Mouse (Mus musculus): ENCODE measurements around the gene Uap1l1.

The Uap1l1 gene

DNA sequence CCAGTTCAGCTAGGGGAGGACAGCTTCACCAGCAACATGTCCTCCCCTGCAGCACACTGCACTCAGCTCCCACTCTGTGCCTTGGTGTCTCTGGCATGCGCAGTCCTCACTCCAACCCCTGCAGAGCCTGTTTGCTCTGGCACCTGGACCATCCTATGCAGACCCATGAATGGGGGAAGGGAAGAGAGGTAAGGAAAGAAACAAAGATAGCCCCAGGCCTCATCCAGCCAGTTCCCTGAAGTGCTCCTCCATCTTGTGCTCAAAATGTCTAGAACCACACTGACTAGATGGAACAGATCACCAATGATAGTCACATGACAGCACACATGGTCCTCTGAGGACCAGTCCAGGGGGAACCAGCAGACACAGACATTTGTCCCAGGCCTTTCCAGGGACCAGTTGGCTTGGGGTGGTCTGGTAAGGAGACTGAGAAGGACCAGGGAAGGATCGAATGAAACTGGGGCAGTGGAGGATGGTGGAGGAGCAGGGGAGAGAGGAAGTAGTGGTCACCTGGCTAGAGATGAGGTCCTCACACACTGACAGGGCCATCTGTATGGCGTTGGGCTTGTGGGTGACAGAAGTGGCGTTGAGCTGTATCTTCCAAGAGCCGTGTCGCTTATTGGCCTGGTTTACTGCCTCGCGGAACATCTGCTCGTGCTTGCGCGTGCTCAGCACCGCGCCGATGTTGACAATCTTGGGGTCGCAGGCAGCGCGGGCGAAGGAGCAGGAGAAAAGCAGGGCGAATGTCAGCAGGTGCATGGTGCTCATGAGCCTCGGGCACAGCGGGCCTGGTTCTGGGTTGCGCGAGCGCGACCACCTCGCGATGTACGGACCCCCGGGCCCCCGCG, 47.1 kb downstream of the Uap1l1 start:
- DNase-seq (ENCODE audit: low spot score) = no peak

DNA sequence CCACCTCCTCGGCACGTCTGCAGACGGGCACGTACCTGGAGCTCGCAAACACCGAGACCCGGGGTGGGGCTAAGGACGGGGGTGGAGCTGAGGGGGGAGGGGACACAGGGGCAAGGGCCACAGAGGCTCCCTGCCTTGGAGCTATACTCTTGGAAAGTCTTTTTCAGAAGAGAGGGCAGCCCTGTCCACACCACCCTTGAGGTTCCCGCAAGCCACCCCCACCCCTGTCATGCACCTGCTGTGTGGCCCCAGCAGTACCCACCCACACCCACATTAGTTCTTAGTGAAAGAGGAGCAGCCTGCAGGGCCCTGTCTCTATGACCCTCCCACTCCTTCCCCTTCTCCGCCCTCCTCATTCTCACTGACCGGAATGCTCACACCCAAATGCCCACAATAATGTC, 54.0 kb downstream of the Uap1l1 start:
- no peak for DNase-seq (ENCODE audit: low spot score)

DNA sequence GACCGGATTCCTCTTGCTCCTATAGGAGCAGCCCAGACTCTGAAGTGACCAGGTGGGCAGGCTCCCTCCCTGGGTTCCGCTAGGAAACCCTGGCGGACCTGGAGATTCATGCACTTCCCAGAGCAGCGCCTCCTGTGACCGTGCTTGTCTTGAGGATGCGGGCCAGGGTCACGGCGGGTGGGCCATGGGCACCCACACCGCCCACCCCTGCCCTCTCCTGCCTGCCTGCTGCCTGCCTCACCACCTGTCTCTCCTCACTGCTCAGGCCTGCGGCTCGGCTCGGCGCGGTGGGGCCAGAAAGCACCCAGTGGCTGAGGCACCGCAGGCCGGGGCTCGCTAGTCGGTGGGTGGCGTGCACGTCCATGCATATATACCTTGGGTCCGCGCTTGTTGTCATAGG, 54.5 kb downstream of the Uap1l1 start:
- no peak for DNase-seq (ENCODE audit: low spot score)

DNA sequence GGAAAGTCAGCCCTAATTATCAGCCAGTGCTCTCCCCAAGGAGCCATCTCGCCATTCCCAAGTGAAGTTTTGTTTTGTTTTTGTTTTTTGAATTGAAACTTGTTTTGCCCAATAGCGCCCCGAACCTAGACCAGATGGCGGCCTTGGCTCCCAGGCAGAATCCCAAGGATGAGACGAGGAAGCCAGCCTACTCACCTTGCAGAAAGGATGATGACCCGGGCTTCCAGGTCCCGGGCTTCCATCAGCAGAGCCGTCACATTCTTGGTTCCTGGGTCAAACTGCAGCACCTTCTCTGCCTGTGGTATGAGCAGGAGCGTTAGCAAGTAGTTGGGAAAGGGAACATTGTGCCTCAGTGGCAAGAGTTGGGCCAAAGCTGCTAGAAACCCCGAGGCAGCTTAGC, 55.3 kb downstream of the Uap1l1 start:
- DNase-seq (ENCODE audit: low spot score) = no peak
